Mouse (Mus musculus) hematopoietic stem cell, adult 5-6 weeks (primary cell): Measurements from ENCODE around the gene Ces1h. TPM values are rescaled to one million over a fixed set of nuclear protein-coding genes. Genes with fewer than 3 reads are reported as not detected.
"Not testable (repeated sequence)": the region's sequence is repeated elsewhere in the genome, so short reads cannot be mapped to it uniquely, and the experiment has no call there.

Source experiments
- ATAC-seq, 2 experiments: fragments of 125-278 bp in 1 of 2; replicated peaks in 1 of 2; 2 replicates each; pipeline ENCODE4 v1.8.0; 2016 to 2017; ENCODE audit warnings: inconsistent platforms in 2 of 2, mild to moderate bottlenecking in 2 of 2, moderate number of reproducible peaks in 2 of 2, low read depth in 1 of 2, moderate TSS enrichment in 1 of 2; ENCODE audit not compliant: low FRiP score in 2 of 2, poor library complexity in 2 of 2, severe bottlenecking in 2 of 2, insufficient read depth in 1 of 2, low TSS enrichment in 1 of 2
- total RNA-seq: library from RNA; stranded (forward); fragments of 172-1452, 232-1000 nt; gene quantifications from 2 replicates; pipeline ENCODE4 v1.2.3, GENCODE M21; 2017

Ces1h gene
- total RNA-seq = not detected in 2 replicates

DNA sequence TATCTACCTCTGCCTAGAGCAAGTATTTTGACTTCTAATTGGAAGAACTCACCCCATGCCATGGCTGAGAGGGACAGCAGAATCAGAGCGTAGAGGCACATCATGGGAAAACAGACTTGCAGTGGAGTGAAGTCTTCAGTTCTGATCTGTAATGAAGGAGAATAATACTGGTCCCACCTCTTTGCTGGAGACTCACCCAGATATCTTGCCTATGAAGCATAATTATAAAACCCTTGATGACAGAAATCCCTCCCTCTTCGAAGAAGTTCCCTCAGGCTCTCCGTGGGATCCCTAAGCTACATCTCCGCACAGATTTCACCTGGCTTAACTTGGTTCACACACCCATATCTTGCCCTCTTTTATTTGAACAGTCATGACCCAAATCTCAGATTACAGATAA lies at the start of gene Ces1h:
Gene Ces1h, minus strand, starts transcription at position 101 of the 400 bp plus-strand sequence.
- no peak for ATAC-seq

DNA sequence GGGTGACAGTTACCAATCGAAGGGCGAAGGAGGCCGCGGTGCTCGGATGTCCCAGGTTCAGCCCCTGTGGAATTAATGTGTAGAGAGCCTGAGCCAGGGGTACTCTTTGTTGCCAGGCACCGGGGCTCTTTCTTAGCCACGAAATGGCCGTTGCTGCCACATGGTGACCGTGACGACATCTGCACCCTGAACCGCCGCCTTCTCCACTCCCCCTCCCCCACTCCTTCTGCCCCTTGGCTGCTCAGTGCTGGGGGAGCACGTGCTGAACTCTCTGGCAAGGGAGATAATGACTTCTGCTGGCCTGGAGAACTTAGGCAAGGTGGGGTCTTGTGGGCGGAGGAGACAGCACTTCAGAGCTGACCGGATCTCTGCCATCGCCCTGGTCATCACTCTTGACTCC lies 47.7 kb upstream of the Ces1h start:
- ATAC-seq = no peak

DNA sequence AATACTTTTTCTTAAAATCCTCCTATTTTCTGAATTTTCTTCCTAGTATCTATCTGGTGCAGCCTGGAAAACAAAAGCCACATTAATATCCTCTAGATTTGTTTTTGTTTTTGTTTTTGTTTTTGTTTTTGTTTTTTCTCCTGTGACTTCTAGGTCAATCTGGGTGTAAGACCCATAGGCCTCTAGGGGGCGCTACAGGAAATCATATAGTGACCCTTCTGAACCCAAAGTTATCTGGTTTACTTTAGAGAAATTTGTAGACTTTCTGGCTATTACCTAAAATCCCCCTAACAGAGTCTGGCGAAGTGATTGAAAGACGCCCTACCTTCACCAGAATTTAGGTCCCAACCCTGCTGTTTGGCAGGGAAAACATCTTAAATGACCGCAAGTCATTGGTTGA lies 35.9 kb upstream of the Ces1h start:
- no peak for ATAC-seq

- no peak for ATAC-seq
Measured at GRCm38 (mm10) chr8:93408830-93409229, 29.3 kb upstream of the Ces1h start.

DNA sequence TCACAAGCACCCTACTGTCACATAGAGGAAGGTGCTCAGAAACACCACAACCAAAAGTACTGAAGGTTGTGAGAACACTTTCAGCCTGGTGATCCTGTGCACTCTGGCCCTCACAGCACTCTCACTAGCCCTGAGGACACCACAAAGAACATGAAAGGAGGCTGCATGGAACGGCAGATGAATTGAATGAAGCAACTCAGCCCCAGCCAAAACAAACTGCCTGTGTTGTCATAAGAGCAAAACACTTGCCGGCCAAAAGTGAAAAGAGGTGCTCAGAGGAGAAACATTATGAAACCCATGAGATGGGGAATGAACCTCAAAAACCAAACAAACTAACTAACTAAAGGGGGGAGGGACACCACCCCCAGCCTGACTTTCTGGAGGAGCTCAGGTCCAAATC lies 20.2 kb upstream of the Ces1h start:
- no peak for ATAC-seq

DNA sequence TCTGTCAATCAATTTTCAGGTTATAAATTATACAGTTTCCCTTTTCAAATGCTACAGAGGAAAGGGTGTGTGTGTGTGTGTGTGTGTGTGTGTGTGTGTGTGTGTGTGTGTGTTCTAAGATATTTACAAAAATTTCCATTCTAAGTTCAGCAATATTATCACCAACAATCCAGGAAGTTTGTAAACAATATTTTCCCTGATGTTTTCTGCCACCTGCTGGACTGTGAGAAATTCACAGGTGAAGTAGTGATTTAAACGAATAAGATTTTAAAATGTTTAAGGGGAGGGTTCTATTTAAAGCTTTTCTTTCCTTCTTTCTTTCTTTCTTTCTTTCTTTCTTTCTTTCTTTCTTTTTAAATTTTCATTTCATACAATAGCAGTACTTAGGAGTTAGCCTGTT lies 18.5 kb upstream of the Ces1h start:
- no peak for ATAC-seq

DNA sequence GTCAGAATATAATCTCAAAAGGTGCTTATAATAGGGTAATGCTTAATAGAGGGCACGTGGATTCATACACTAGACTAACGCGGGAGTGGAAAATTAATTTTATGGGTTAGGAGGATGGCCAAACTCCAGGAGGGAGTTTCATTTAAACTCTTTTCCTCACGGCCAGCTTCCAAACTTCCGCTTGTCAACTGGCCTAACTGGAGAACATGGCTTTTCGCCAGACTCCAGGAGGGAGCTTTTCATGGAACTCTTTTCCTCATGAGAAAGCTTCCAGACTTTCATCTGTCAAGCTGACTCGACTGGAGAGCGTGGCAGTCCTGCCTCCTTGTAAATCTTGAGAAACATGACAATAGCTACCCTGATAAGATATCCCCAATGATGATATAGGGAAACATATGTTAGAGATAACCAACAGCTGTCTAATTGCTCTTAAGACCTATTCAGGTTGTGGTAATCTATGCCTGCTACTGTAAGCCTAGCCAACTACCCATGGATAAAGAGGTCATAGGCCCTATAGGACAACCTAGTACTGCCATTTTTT lies 14.6 kb upstream of the Ces1h start:
- not testable (repeated sequence) for ATAC-seq

GRCm38 (mm10) chr8:93369481-93369880 lies 10.0 kb downstream of the Ces1h start:
- ATAC-seq = no peak

DNA sequence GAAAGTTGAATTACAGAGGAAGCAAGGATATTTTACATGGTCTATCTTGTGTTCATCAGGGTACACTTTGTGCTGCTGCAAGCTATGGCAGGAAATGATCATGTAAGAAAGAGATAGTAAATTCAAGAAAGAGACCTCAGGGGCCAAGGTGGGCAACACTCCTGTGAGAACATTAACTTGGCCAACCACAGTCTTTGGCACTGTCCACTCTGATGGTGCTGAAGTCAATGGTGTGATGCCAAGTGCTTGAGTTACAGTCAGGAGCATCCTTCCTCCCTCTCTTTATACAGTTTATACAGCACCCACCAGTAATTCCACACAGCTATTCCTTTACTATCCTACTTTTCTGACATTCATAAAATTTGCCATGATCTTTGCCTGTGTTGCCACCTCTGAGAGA lies 19.4 kb downstream of the Ces1h start:
- no peak for ATAC-seq

GRCm38 (mm10) chr8:93339531-93339930 lies 40.0 kb downstream of the Ces1h start:
- ATAC-seq = no peak

DNA sequence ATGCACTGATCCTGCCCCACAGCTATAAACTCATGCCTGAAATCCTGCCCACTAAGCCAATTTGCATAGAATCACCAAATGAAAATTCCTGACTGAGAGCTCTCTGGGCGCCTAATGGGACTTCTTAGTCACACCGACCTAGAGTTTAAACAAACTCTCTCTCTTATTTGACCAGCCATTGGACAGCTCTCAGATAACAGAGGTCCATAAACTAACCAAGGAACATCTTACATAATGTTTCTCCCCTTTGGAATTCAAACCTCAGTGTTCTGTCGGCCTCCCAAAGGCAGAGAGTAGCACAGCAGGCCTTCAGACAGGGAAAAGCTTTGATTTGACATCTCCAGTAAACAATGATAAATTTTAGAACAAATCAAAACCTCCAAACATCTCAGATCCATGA lies 42.3 kb downstream of the Ces1h start, which contains the start of gene Ces1g:
Gene Ces1g, minus strand, starts transcription at position 102 of the 400 bp plus-strand sequence.
- no peak for ATAC-seq

DNA sequence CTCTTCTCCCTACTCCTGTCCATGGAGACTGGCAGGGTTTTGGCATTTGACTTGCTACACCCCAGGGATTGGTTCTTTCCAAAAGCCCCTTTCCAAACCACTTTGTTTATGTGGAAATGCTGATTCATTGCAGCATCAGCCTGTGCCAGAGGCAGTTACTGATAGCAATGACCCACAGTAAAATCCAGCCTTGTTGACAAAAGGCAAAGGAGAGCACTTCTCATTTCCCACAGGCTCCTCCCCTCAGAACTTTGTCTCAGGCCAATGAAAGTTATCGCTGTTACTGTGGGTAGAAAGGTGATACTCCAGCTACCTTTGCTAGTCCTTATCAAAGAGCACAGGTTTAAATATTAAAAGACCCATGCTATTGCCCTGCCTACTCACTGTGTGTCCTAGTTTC lies 46.8 kb downstream of the Ces1h start:
- ATAC-seq = peak; percentile 17 to 32; a peak in 2 of 4 replicates

DNA sequence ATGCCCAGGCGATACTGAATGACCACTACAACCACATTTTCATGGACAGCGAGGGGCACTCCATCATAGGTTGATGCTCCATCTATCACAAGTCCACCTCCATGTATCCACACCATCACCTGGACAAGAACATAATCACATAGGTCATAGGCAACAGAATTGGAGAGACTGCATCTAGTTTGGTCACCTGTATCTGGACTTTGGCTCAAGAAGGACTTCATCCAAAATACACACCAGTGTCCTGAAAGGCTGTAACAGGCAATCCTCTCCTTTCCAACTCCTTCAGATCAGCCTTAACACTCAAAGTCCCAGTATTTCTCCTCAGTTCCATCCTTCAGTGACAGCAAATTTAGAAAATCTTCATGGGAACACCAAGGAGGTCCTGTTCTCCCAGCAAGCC lies 48.4 kb downstream of the Ces1h start:
- no peak for ATAC-seq

DNA sequence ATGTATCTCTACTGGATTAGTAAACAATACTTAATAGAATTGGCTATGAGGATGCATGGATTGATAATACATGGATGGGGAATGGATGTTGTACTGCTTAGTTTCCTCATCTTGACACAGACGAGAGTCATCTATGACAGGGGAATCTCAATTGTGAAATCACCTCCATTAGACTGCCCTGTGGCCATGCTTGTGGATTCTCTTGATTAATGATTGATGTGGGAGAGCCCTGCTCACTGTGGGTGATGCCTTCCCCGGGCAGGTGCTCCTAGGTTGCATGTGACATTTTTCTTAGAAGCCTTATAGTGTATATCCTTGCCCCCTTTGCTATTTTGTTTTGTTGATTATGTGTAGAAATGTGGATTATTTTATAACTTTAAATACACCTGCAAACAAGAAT lies 54.4 kb downstream of the Ces1h start:
- ATAC-seq = no peak

DNA sequence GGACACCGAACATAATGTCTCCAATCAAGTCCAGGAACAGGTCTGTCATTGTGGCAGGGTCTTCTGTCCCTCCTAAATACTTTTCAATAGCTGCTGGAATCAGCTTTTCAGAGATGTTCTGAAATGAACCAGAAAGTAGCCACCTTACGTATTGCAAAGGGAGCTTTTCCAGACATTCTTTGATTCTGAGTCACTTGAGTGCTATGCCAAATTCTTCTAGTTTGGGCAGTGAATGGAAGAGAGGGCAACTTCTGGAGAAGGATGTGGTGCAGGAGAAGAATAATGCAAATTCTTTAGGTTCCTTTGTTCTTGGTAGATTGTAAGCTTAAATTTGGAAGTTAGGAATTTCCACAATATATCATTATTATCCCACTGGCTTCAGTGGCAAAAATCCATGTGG lies 62.5 kb downstream of the Ces1h start:
- no peak for ATAC-seq

- no peak for ATAC-seq
Measured at GRCm38 (mm10) chr8:93315557-93315956, 64.0 kb downstream of the Ces1h start.
